Mouse (Mus musculus) adrenal gland, adult 8-10 months (tissue): Measurements from ENCODE around the gene Wdr43. TPM values are rescaled to one million over a fixed set of nuclear protein-coding genes. Genes with fewer than 3 reads are reported as not detected.

Experiments
- DNase-seq: peaks from one replicate; pipeline ENCODE4 v3.0.0; 2022
- total RNA-seq, 4 experiments: library from RNA; stranded (reverse); gene quantifications; 2 replicates each; pipeline ENCODE4 v1.2.4; 2022

The Wdr43 gene
- total RNA-seq, 4 experiments from 2014 or later = 41.7 to 62.5 (median 54.4) TPM

- DNase-seq = no peak
Measured at GRCm38 (mm10) chr17:71705550-71706480, 90.1 kb downstream of the Wdr43 start.

DNA sequence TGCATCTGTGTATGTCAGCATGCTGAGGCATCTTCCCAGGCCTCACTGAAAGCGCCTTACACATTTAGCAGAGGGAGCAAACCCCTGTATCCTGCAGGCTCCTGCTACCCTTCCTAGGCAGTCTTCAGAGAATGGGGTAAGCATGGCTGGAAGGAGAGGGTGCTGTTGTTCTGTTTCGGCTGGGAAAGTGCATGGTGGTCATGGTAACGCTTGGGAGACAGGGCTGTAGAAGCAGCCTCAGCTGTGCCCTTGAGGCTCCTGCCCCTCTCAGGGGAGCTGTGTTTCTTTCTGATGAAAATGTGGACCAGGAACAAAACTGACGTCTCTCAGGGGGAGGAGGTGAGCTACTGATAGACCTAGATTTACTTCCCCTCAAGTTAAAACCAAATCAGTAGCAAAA is 92.0 kb downstream of the Wdr43 start:
- DNase-seq = no peak

Other genes with a start within 250 kb of the Wdr43 start
- 1 to 10 TPM; 1.1 to 5.3 (median 2.0) TPM for gene Gm4707, start 156.0 kb upstream of the Wdr43 start, total RNA-seq
- gene Smchd1, start 140.6 kb upstream of the Wdr43 start, total RNA-seq = 10 to 100 TPM; 35.0 to 56.7 (median 47.4) TPM
- gene Ndc80, start 89.0 kb upstream of the Wdr43 start, total RNA-seq = 1 to 10 TPM in 2 of 4 experiments, under 1 TPM in 2; 0.67 to 1.5 (median 0.99) TPM
- gene Spdya, start 63.8 kb upstream of the Wdr43 start, total RNA-seq = 1 to 10 TPM in 2 of 4 experiments, under 1 TPM in 2; 0.49 to 1.9 (median 1.3) TPM
- gene Togaram2, start 57.4 kb downstream of the Wdr43 start, total RNA-seq = under 1 TPM in 2 of 4 experiments, not detected in 2; 0.19 to 0.28 TPM
- gene Pcare, start 137.0 kb downstream of the Wdr43 start, total RNA-seq = not detected
- 10 to 100 TPM; 17.2 to 42.7 (median 29.7) TPM for gene Clip4, start 152.6 kb downstream of the Wdr43 start, total RNA-seq